Mouse (Mus musculus) cerebellum, postnatal 4 days (tissue): ENCODE data around the gene Zfp663.

Experiments
- DNase-seq, 2 experiments: peaks; one replicate each; pipeline ENCODE4 v3.0.0; 2022; ENCODE audit warnings: low spot score in 2 of 2, mixed read lengths in 1 of 2

Gene Zfp663

DNA sequence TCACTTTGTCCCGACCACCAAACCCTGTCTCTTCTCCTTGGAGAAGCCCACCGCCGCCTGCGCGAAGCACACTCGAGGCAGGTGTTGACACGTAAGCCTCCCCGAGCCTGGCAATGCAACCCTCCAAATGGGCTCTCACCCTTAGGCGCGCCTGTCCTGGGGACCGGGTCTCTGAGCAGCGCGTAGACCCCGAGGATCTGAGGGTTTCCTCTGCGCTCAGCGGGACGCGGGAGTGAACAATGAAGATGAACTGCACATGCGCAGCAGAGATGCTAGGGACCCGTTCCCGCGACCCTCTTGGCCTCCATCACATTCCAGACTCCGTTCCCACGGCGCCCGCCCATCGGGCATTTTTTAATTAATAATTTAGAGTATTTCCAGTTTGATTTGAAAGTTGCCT is at the start of gene Zfp663:
TSS of gene Zfp663 (minus strand) at position 234 of the 400 bp plus-strand sequence.
- peak in 1 of 2 experiments; percentile 32 for DNase-seq

DNA sequence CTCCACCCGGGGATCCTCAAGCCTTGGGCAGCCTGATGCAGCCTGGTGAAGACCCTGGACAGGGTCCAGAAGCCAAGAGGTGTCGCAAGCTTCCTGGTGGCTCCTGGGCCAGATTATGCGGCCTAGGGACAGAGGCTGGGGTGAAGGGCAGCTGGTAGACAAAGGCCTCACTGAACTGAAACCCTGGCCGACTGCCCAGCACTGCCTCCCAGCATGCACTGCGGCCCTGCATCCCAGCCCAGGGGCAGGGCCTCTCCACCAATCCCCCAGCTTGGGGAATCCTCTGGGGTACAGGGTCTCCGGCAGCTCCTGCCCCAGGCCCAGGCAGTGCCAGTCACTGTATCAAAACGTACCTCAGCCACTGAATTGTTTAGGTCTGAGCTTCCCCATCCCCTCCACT is 48.8 kb upstream of the Zfp663 start:
- peak; percentile 52 to 83 for DNase-seq

DNA sequence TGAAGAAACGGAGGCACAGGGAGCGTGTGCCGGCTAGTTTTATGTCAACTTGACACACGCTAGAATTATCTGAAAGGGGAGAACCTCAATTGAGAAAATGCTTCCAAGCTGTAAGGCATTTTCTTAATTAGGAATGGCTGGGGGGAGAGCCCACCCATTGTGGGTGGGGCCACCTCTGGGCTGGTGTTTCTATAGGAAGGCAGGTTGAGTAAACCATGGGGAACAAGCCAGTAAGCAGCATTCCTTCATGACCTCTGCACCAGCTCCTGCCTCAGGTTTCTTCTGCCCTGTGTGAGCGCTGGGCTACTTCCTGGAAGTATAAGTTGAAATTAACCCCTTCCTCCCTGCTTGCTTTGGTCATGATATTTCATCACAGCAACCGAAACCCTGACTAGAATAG is 47.3 kb upstream of the Zfp663 start:
- no peak for DNase-seq

DNA sequence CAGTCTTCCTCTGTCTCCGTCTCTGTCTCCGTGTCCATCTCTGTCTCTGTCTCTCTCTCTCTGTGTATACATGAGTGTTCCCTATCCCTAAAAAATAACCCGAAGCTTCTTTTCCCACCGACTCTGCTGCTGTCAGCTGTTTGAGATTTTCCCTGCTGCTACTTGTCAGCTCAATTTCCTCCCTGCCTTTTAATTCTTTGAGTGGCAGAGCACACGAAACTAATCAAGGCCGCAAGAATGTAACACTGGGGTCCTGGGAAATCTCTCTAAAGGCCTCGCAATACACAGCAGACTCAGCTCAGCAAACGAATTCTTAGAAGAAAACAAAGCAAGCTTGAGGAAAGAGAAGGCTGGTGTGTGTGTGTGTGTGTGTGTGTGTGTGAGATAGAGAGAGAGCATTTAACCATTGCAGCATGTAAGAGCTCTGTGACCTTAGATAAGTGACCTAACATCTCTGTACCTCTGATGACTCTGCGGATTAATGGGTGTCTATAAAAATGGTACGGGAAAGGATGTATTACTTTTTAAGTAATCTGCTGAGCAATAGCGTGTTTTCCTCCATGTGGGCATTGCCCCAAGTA is 46.7 kb upstream of the Zfp663 start:
- DNase-seq, result no peak

DNA sequence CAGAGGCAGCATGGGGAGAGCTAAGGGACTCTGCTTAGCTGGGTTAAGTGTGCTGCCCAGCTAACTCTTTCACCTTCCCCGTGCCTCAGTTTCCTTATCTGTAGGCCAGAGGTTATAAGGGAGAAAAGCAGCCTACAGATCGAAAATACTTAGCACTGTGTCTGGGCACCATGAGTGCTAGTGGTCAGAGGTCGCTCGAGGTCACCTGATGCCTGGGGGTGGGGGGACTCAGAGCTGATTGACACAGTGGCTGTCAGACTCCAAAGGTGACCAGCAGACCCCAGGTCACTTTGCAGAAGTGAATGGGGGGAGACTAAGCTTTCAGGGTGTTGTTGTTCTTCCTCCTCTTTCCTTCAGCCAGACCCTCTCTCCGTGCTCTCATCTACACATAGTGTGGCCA is 45.8 kb upstream of the Zfp663 start:
- DNase-seq, result no peak

DNA sequence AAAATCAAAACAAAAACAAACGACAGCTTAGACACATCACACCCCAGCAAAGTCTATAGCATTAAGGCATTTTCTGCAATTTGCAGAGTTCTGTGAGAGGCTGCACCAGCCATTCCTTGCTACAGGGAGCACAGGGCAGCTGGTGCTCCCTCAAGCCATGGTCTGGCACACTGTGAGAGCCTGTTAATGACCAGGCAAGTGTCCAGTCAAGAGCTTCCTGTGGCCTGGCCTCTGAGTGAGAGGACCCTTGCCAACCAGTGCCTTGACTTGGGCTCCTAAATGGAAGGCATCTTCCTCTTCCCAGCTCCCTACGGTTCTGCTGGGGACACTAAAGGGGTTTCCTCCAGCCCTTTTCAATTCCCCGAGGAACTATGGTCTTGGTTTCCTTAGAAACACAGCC is 45.4 kb upstream of the Zfp663 start:
- no peak for DNase-seq

DNA sequence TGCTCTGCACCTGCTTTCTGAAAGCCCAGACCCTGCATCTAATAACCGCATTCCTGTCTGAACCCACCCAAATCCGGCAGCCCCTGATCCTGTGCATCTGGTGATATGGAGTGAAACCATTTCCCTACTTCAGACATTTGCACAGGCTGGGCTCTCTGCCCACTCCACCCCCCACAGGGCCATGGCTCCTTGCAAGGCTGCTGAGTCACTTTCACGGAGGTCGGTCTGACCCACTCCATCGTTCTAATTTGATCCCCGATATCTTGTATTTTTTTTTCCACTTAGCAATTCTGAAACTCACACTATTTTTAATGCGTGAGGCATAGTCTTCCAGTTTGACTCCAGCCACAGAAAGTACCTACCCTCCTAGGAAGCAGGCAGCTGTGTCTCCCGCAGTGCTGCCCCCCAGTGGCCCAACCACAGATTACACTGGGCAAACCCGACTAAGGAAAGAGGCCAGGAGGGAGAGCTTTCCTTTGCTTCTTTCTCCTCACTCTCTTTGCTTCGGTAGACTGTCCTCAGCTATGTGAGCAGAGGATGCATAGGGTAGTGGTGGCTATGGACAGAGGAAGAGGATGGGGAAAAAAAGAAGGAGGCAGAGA is 39.3 kb upstream of the Zfp663 start:
- DNase-seq, result peak; percentile 64 to 76

DNA sequence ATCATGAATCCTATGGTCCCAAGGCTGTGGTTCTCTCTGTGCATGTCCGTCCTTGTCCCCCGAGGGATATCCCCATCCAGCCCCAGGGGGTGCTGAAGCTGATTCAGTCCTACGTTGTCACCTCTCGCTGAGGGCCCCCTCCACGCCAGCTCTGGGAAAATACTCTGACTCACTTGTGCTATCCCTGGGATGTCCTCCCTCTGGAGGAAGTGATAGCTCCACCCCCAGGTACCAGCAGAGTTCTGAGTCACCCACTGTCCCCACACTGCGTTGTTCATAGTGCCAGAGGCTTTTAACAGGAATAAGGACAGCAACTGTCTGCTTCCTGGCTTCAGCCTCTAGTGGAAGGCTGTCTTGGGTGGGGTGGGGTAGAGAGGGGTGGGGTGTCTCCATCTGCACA is 36.8 kb upstream of the Zfp663 start:
- DNase-seq, result no peak

DNA sequence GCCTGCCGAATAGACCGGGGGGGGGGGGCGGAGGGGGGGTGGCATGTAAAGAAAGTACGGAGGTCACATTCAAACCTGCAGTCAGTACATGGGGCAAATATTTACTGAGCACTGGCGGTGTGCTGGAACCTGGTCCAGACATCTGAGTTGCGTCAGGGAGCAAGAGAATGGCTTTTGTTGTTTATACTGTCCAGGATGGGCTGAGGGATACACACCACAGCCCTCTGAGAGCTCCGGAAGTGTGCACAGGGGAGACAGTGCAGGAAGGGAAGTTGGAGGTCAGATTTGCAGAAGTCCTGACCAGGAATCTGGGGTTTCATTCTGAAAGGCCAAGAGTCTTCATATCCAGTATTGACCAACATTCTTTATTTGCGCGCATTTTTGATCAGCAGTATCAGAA is 36.4 kb upstream of the Zfp663 start:
- no peak for DNase-seq

DNA sequence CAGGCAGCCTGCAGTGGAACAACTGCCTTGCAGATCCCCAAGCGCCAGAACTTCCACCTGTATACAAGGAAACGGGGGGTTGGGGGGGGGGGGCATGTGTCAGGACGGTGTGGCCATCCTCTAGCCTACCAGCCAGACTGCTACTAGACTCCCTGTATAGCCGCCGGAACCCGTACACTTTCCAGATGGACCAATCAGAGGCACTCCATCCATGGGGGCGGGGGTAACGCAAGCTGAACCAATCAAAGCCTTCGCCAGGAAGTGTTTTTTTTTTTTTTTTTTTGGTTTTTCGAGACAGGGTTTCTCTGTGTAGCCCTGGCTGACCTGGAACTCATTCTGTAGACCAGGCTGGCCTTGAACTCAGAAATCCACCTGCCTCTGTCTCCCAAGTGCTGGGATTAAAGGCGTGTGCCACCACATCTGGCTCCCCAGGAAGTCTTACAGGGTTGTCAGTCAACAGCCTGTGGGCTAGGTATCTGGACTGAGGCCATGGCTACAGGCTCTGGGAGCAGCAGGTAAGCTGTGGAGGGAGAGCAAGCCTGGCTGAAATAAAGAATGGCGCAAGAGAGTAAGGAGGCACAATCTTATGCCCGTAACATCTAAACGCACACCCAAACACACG is 29.7 kb upstream of the Zfp663 start:
- no peak for DNase-seq

DNA sequence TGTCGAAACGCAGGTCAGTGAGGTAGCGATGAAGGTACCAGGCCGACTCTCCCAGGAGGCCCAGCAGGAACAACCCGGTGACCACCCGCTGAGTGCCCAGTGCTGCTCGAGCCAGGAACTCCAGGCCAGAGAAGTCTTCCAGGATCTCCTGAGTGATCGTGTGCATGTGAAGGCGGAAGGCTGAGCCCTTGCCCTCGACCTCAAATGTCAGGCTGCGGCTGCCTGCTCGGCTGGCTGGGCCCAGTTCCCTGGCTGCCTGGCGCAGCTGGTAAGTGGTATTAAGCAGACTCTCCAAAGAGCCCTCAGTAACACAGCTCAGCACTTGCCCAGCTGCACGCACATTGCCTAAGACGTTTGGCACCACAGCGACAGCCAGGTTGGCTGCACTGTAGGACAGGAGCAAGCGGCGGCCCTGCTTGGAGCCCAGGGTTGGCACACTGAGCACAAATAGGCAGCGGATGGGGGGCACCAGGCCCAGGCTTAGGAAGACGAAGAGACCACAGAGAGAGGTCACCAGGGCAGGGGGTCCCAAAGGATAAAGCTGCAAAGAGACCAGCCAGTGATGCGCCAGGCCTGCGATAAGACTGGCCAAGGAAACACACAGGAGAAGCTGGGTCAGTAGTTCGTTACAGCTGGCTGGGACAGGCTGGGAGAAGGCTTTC is 29.1 kb upstream of the Zfp663 start:
- DNase-seq, result peak in 1 of 2 experiments; percentile 31

DNA sequence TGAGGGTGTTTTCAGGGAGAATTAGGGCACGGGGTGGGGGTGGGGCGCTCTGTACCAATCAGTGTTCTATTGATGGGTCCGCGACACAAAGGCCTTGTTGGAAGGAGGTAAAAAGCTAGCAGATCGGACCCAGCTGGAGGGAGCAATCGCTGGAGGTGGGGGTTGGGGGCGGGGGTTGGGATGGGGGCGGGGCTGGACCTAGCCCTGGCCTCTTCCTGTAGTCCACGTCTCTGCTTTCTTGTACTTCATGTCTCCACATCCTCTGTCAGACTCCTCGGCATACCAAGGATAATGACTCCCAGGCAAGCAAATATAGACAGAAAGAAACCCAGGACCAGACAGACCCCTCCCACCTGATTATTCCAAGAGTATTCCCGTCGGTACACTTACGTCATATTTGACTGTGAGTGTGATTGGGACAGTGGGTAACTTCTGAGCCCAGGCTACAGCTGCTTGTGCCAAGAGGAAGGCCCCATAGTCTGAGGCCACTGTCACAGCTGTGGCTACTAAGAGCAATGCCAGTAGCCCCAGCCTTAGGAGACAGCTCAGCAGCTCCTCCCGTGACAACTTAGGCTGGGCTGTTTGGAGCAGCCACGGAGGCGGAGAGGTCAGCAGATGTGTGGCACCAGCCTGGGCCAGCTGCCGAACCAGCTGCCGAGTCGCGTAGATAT is 28.4 kb upstream of the Zfp663 start:
- no peak for DNase-seq

DNA sequence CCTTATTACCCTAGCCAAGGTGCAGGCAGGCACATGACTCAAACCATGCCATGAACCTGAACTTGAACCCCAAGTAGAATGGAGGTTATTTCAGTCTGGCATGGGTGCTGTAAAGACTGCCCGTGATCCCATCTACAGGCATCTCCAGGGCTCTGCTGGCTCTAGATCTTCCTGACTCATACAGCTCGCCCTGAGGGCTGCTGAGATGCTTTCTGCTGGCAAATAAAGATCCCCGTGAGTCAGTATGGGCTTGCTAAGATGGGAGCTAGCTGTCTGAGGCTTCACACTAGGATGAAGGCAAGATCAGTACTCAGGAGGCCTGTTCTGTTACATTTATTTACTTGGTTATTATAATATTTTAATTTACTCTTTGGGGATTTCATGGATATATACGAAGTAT is 23.6 kb upstream of the Zfp663 start:
- no peak for DNase-seq

DNA sequence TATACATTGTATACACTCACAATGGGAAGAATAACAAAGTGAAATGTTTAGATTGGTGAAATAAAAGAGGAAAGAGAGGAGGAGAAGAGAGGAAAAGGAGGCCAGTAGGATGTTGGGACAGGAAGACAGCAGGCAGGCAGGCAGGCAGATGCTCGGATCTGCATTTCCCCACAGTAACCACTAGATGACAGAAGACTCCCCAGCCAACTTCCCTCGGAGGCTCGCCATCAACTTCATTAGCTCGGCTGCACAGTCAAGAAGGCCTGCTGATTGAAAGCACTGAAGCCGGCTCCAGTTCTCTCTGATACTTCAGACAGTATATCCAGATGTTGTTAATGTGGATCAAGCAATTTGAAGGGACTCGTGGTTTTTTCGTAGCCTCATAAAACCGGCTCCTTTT is 23.0 kb upstream of the Zfp663 start:
- DNase-seq, result peak in 1 of 2 experiments; percentile 43

DNA sequence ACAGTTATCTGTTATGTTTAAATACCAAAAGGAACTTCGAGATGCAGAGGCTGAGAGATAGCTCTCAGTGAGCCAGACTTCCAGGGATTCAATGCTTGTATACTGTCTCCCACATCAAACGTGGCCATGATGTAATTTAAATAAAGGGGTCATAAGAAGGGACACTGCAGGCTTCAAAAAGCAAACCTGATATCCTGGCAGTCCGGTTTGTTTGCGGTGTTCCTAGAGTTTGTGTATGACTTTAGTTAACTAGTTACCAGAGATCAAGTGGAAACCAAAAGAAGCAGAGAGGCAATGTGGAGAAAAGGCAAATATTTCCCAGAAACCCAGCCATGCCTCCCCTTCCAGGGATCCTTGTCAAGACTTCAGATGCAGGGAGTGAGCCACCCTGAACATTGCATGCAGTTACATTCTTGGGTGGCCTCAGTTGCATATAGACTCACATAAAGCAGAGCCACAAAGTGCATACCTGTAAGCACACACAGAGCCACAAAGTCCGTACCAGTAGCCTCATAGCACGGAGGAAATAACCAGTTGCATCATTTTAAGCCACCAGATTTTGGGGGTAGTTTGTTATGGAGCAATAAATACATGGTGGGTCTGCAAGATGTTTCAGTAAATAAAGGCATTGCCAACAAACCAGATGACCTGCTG is 20.9 kb upstream of the Zfp663 start:
- no peak for DNase-seq

DNA sequence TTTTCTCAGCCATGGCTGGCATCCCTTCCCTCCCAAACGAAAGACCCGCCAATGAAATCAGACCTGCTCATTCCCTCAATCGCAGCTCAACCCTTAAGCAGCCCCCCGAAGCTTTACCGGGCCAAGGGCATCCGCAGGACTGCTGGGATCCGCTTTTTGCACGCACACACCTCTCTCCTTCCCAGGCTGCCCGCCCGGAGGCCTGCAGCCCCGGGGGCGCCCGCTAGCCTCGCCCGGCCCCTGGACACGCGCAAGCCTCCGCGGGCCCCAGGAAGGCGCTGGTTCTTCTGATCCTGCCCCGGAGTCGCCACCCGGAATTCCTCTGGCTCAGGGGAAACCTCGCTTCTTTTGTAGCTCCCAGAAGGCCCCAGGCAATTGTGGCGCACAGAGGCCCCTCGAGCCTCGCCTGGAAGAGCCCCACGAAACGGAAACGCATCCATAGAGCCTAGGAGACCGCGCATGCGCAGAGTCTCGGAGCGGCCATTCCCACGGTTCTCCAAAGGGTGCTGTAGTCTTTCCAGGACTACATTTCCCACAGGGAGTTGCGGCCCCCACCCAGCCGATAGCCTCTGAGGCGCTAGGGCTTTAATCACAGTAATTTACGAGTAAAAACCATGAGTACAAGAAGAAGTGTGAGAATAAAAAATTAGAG is 19.4 kb upstream of the Zfp663 start, which contains the start of gene Zfp334:
TSS of gene Zfp334 (minus strand) at position 416 of the 652 bp plus-strand sequence.
- peak; percentile 94 to 97 for DNase-seq

DNA sequence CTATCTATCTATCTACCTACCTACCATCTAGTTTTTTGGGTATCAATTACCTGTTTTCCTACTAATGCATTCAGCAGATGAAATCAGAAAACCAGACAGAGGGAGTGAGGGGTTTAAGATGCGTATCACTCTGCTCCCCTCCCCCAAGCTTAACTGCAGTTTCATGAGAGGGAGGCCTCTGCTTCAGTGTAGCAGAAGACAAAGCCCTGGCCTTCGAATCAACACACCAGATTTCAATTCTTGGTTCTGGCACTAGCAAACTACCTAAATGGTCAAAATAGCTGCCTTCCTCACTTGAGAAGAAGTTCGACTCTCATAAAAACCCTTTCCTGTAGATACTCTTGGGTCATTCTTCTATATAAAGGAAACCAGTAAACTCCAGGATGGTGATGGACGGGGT is 18.8 kb upstream of the Zfp663 start:
- DNase-seq, result no peak

DNA sequence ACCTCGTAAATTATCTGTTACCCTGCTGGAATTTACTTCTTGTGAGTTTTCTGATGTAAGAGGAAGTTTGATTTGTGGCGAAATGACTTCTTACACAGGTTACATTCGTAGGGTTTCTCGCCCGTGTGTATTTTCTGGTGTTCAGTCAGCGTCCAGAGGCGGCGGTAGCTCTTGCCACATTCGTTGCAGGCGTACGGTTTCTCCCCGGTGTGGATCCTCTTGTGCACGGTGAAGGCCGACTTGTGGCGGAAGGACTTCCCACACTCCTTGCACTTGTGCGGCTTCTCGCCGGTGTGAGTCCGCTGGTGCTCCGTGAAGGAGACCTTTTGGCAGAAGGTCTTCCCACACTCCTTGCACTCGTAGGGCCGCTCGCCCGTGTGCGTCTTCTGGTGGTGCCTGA is 11.5 kb upstream of the Zfp663 start:
- no peak for DNase-seq

DNA sequence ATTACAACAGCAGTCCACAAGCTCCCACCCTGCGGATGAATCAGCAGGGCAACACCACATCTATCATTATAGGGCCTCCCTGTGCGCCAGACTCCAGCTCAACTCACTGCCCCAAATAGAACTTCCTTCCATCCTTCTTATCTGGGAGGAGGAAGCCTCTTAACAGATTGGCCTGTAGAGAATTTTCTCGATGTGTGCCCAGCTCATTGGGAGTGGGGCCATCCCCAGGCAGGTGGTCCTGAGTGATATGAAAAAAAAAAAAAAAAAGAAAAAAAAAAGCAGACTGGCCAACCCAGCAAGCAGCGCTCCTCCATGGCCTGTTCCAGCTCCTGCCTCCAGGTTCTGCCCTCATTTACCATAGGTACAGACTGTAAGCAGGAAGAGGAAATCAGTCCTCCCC is 7.5 kb upstream of the Zfp663 start:
- no peak for DNase-seq

DNA sequence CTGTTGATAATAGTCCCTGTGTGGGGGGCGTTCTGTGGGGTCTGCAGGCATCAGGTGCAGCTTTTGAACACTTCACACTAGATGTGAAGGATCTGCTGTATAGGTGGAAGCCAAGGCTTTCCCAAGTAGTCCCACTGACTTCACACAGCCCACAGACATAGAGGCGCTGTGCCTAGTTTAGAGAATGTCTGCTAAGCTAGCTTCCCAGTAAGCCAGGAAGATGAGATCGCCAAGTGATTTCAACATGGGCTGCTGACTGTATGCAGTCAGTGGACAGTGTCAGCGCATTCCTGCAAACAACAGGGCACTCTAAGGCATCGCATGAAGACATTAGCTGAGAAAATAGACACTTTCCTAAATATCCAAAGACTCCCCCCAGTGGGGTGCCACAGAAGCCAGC is 6.9 kb upstream of the Zfp663 start:
- no peak for DNase-seq

DNA sequence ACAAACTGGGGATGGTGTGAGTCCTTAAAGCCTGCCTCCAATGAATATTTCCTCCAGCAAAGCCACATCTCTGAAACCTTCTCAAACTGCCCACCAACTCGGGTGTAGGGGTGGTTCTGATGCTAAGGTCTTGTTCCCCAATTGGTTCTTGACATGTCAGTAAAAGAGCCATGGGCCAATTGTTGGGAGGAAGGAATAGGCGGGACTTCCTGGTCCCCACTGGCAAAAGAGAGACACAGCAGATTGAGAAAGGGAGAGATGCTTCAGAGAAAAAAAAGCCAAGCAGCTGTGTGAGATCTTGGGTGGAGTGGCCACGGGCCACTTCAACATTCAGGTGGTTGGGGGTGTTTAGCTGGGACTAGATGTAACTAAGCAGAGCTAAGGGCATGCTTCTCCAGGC is 2.5 kb upstream of the Zfp663 start:
- DNase-seq, result peak in 1 of 2 experiments; percentile 32
